Mouse (Mus musculus) brain, embryonic 14.5 days (tissue): ENCODE measurements around the gene Cdca5. TPM values are rescaled to one million over a fixed set of nuclear protein-coding genes. Genes with fewer than 3 reads are reported as not detected.

Experiments
- DNase-seq: peaks from one replicate; pipeline ENCODE4 v3.0.0-alpha.2; 2011; ENCODE audit warnings: low read depth
- CTCF ChIP-seq: fragments of 200-500 bp; IDR thresholded peaks from 2 replicates; pipeline ENCODE4 v1.5.1; 2012; ENCODE audit warnings: inconsistent platforms, mild to moderate bottlenecking, moderate library complexity, borderline replicate concordance; ENCODE audit not compliant: insufficient read depth, insufficient read length; ENCODE audit errors: extremely low read depth
- POLR2A ChIP-seq: fragments of 200-500 bp; IDR thresholded peaks from 2 replicates; pipeline ENCODE4 v1.6.1; 2012; ENCODE audit warnings: mild to moderate bottlenecking, inconsistent platforms, borderline replicate concordance; ENCODE audit not compliant: poor library complexity, insufficient read depth, insufficient read length, severe bottlenecking; ENCODE audit errors: extremely low read depth
- polyA plus RNA-seq: library from polyadenylated mRNA; depleted of rRNA; stranded (reverse); fragments of >200 nt; gene quantifications from 2 replicates; pipeline ENCODE4 v1.2.3, GENCODE M21; 2012

The Cdca5 gene
- polyA plus RNA-seq, 1 experiment = 9.7 TPM

GRCm38 (mm10) chr19:6085417-6085879, 665 bp downstream of the Cdca5 start:
- TF ChIP-seq CTCF = no peak
- no peak for TF ChIP-seq POLR2A
- peak; percentile 82 for DNase-seq

- TF ChIP-seq CTCF (no peak), POLR2A (no peak)
- no peak for DNase-seq
Measured at GRCm38 (mm10) chr19:6088841-6089240, 4.1 kb downstream of the Cdca5 start.

- no peak for TF ChIP-seq POLR2A
- TF ChIP-seq CTCF = no peak
- no peak for DNase-seq
Measured at GRCm38 (mm10) chr19:6094119-6094518, 9.3 kb downstream of the Cdca5 start, which contains the start of gene AC131692.1. AC131692.1 (plus strand) TSS chr19:6094419.

- DNase-seq = no peak
- TF ChIP-seq CTCF = no peak
- no peak for TF ChIP-seq POLR2A
Measured at GRCm38 (mm10) chr19:6097847-6098246, 13.1 kb downstream of the Cdca5 start.

- TF ChIP-seq POLR2A (no peak), CTCF (no peak)
- no peak for DNase-seq
Measured at GRCm38 (mm10) chr19:6101186-6101585, 16.4 kb downstream of the Cdca5 start.

- DNase-seq = no peak
- TF ChIP-seq CTCF = no peak
- TF ChIP-seq POLR2A = no peak
Measured at GRCm38 (mm10) chr19:6102169-6102853, 17.5 kb downstream of the Cdca5 start.

- no peak for DNase-seq
- TF ChIP-seq CTCF (no peak), POLR2A (no peak)
Measured at GRCm38 (mm10) chr19:6104476-6104875, 19.7 kb downstream of the Cdca5 start.

- DNase-seq = no peak
- no peak for TF ChIP-seq POLR2A
- no peak for TF ChIP-seq CTCF
Measured at GRCm38 (mm10) chr19:6105586-6105985, 20.8 kb downstream of the Cdca5 start, which contains the start of gene Naaladl1. Naaladl1 (plus strand) TSS chr19:6105782.

GRCm38 (mm10) chr19:6113116-6113515, 28.3 kb downstream of the Cdca5 start:
- TF ChIP-seq POLR2A = no peak
- TF ChIP-seq CTCF = no peak

GRCm38 (mm10) chr19:6116113-6116850, 31.5 kb downstream of the Cdca5 start:
- TF ChIP-seq POLR2A = no peak
- no peak for TF ChIP-seq CTCF
- DNase-seq = no peak

More at GRCm38 (mm10) chr19:6113116-6113515, 28.3 kb downstream of the Cdca5 start:
- DNase-seq = no peak

- TF ChIP-seq POLR2A (no peak), CTCF (no peak)
- DNase-seq = no peak
Measured at GRCm38 (mm10) chr19:6117346-6117985, 32.7 kb downstream of the Cdca5 start.
